Mouse (Mus musculus): ENCODE measurements around the gene Nnmt. TPM values are rescaled to one million over a fixed set of nuclear protein-coding genes. Genes with fewer than 3 reads are reported as not detected.

Nnmt gene
- total and polyA plus RNA-seq, 3 experiments: not detected

GRCm38 (mm10) chr9:48644376-48644775 is 39.4 kb upstream of the Nnmt start:
- dilution Hi-C loops (cut with MboI; ENCODE audit: extremely low pct_ligation_motif_present, extremely low pct_unique_long_range_greater_than_20kb, low sequenced_read_pairs) (no loop called here), in situ Hi-C loops (cut with MboI; ENCODE audit: low pct_ligation_motif_present, low pct_unique_long_range_greater_than_20kb, low sequenced_read_pairs) (loop anchor here (5.0 to 25.0 kb wide), 3 partner anchors 250 to 843 kb away; partner anchors contain the start of genes Htr3b and Ttc12)
- no peak overlapping the region for H3K27ac ChIP-seq (ENCODE audit: insufficient read depth, low read depth)
- no peak overlapping the region for H3K9ac ChIP-seq (ENCODE audit: insufficient read depth, low read depth)
- no peaks in the 10 kb centered on the region for H3K36me3 ChIP-seq (replicated peaks in 1 of 2; ENCODE audit: control insufficient read depth in 1 of 2, insufficient read depth in 1 of 2, low read length in 1 of 2)
- H3K4me2 ChIP-seq (ENCODE audit: insufficient read depth, low read depth, poor library complexity, severe bottlenecking): no peak overlapping the region
- no peak for DNase-seq (ENCODE audit: extremely low read depth)
- no peaks in the 10 kb centered on the region for H3K79me2 ChIP-seq (replicated peaks; ENCODE audit: control insufficient read depth, extremely low read depth, insufficient read depth, poor library complexity, severe bottlenecking)
- H3K4me3 ChIP-seq (replicated peaks in 1 of 3; ENCODE audit: low read depth in 2 of 3, low read length in 2 of 3, poor library complexity in 1 of 3): no peak overlapping the region
- TF ChIP-seq CTCF (conservative IDR thresholded peaks at IDR 0.05 in 1 of 2, IDR thresholded peaks at IDR 0.05 in 1 of 2; ENCODE audit: low read depth in 2 of 2, low read length in 2 of 2): peak in 1 of 2 experiments; percentile 21; a peak in 1 of 4 replicates
- no peak for TF ChIP-seq EP300 (IDR thresholded peaks at IDR 0.05; ENCODE audit: low read length)
- peaks cover 13% of the 10 kb centered on the region for H3K27me3 ChIP-seq (replicated peaks)
- H3K4me1 ChIP-seq (ENCODE audit: control insufficient read depth in 1 of 2, insufficient read depth in 2 of 2): peaks cover 0 to 6% of the 10 kb centered on the region in 2 experiments; a peak in 2 of 4 replicates
- peaks cover 15% of the 10 kb centered on the region for H3K9me3 ChIP-seq (replicated peaks; ENCODE audit: low read length)

GRCm38 (mm10) chr9:48641636-48642035 is 36.7 kb upstream of the Nnmt start:
- Histone ChIP-seq H3K36me3 (replicated peaks in 1 of 2; ENCODE audit: control insufficient read depth in 1 of 2, insufficient read depth in 1 of 2, low read length in 1 of 2) (no peaks in the 10 kb centered on the region), H3K9ac (ENCODE audit: insufficient read depth, low read depth) (no peak overlapping the region), H3K79me2 (replicated peaks; ENCODE audit: control insufficient read depth, extremely low read depth, insufficient read depth, poor library complexity, severe bottlenecking) (no peaks in the 10 kb centered on the region), H3K9me3 (replicated peaks; ENCODE audit: low read length) (peaks cover 15% of the 10 kb centered on the region), H3K27me3 (replicated peaks) (peaks cover 33% of the 10 kb centered on the region), H3K4me1 (ENCODE audit: control insufficient read depth in 1 of 2, insufficient read depth in 2 of 2) (0 out of 4 replicates have a peak, but pooled peaks cover 0 to 3% of the 10 kb centered on the region in 2 experiments), H3K27ac (ENCODE audit: insufficient read depth, low read depth) (no peak overlapping the region), H3K4me3 (replicated peaks in 1 of 3; ENCODE audit: low read depth in 2 of 3, low read length in 2 of 3, poor library complexity in 1 of 3) (no peak overlapping the region), H3K4me2 (ENCODE audit: insufficient read depth, low read depth, poor library complexity, severe bottlenecking) (no peak overlapping the region)
- in situ Hi-C loops (cut with MboI; ENCODE audit: low pct_ligation_motif_present, low pct_unique_long_range_greater_than_20kb, low sequenced_read_pairs): loop anchor here (5.0 to 25.0 kb wide), 3 partner anchors 253 to 846 kb away; partner anchors contain the start of genes Htr3b and Ttc12
- DNase-seq (ENCODE audit: extremely low read depth): no peak
- dilution Hi-C loops (cut with MboI; ENCODE audit: extremely low pct_ligation_motif_present, extremely low pct_unique_long_range_greater_than_20kb, low sequenced_read_pairs): no loop called here
- TF ChIP-seq TBP (conservative IDR thresholded peaks at IDR 0.05; ENCODE audit: low read depth, low read length) (no peak), PAX5 (IDR thresholded peaks at IDR 0.05; ENCODE audit: low read length) (no peak), NELFE (IDR thresholded peaks at IDR 0.05; ENCODE audit: low read depth, low read length) (no peak), EP300 (IDR thresholded peaks at IDR 0.05; ENCODE audit: low read length) (no peak), TCF12 (IDR thresholded peaks at IDR 0.05; ENCODE audit: low read depth, low read length) (no peak), MYC (IDR thresholded peaks at IDR 0.05; ENCODE audit: low read depth, low read length) (no peak), MAZ (IDR thresholded peaks at IDR 0.05; ENCODE audit: low read depth, low read length) (no peak), GABPA (IDR thresholded peaks at IDR 0.05; ENCODE audit: insufficient replicate concordance, low read depth, low read length) (no peak), POLR2AphosphoS2 (IDR thresholded peaks at IDR 0.05; ENCODE audit: low read depth, low read length) (no peak), POLR2A (IDR thresholded peaks at IDR 0.05; ENCODE audit: low read depth, low read length) (no peak), NRF1 (IDR thresholded peaks at IDR 0.05; ENCODE audit: low read depth, low read length) (no peak), MEF2A (IDR thresholded peaks at IDR 0.05; ENCODE audit: borderline replicate concordance, low read depth, low read length) (no peak), CHD1 (IDR thresholded peaks at IDR 0.05; ENCODE audit: low read depth, low read length) (no peak), CHD2 (IDR thresholded peaks at IDR 0.05; ENCODE audit: low read length) (no peak), MXI1 (IDR thresholded peaks at IDR 0.05; ENCODE audit: low read depth, low read length) (no peak), USF2 (conservative IDR thresholded peaks at IDR 0.05; ENCODE audit: low read depth, low read length) (no peak), USF1 (IDR thresholded peaks at IDR 0.05; ENCODE audit: low read depth, low read length) (no peak)
